Mouse (Mus musculus): ENCODE measurements around the gene Adipor2.

Gene Adipor2

GRCm38 (mm10) chr6:119312381-119312780 lies 105.1 kb downstream of the Adipor2 start:
- no peak for DNase-seq (ENCODE audit: low spot score)

- DNase-seq (ENCODE audit: low spot score) = no peak
These were observed 107.3 kb downstream of the Adipor2 start for GRCm38 (mm10) chr6:119310176-119310575.

- DNase-seq (ENCODE audit: low spot score) = no peak
These were observed 109.6 kb downstream of the Adipor2 start for GRCm38 (mm10) chr6:119307867-119308413.

- no peak for DNase-seq (ENCODE audit: low spot score)
These were observed 114.2 kb downstream of the Adipor2 start for GRCm38 (mm10) chr6:119303331-119303730.

Measured in yolk sac, embryonic 10.5 days (tissue).